Mouse (Mus musculus) forebrain, embryonic 14.5 days (tissue): ENCODE data around the gene Nbeal2. TPM values are rescaled to one million over a fixed set of nuclear protein-coding genes. Genes with fewer than 3 reads are reported as not detected.

ENCODE experiments used
- ATAC-seq: fragments of 200-750 bp; cut with Nextera tagmentation; 2 replicates; pipeline ENCODE4 v1.8.0; 2017; ENCODE audit warnings: mild to moderate bottlenecking, moderate library complexity
- DNase-seq: peaks from one replicate; pipeline ENCODE4 v3.0.0-alpha.2; 2015; ENCODE audit warnings: low spot score
- H3K27ac ChIP-seq: fragments of 300-500 bp; sonication (generic); 2 replicates; pipeline ENCODE4 v1.5.1; 2014; ENCODE audit warnings: low read depth, mild to moderate bottlenecking, control low read depth, low read length, moderate library complexity
- H3K27me3 ChIP-seq: fragments of 300-500 bp; sonication (generic); replicated peaks from 2 replicates; pipeline ENCODE4 v1.6.1; 2014; ENCODE audit warnings: low read length, control low read depth, mixed read lengths; ENCODE audit not compliant: control insufficient read depth, insufficient read depth
- H3K36me3 ChIP-seq: fragments of 300-500 bp; sonication (generic); 2 replicates; pipeline ENCODE4 v1.6.1; 2014; ENCODE audit warnings: low read length, control low read depth; ENCODE audit not compliant: control insufficient read depth, insufficient read depth
- H3K4me1 ChIP-seq: fragments of 300-500 bp; sonication (generic); 2 replicates; pipeline ENCODE4 v1.6.1; 2014; ENCODE audit warnings: antibody characterized with exemption, low read length, control low read depth; ENCODE audit not compliant: control insufficient read depth, insufficient read depth
- H3K4me2 ChIP-seq: fragments of 300-500 bp; sonication (generic); 2 replicates; pipeline ENCODE4 v1.6.1; 2014; ENCODE audit warnings: mild to moderate bottlenecking, control low read depth, low read length
- H3K4me3 ChIP-seq: fragments of 300-500 bp; sonication (generic); 2 replicates; pipeline ENCODE4 v1.5.1; 2014; ENCODE audit warnings: low read depth, low read length, control low read depth
- H3K9ac ChIP-seq: fragments of 300-500 bp; sonication (generic); 2 replicates; pipeline ENCODE4 v1.6.1; 2014; ENCODE audit warnings: mild to moderate bottlenecking, low read length, control low read depth, moderate library complexity
- H3K9me3 ChIP-seq: fragments of 300-500 bp; sonication (generic); replicated peaks from 2 replicates; pipeline ENCODE4 v1.6.1; 2016; ENCODE audit warnings: low read length, control low read depth, mixed read lengths; ENCODE audit not compliant: control insufficient read depth
- WGBS: fragments of 180-500 bp; shearing (Covaris S2); extraction: QIAGEN DNeasy Blood & Tissue Kit; methylation state at CpG from one replicate; pipeline ENCODE4 v1.1.7; 2014; 5-methylcytosine and 5-hydroxymethylcytosine counted together
- polyA plus RNA-seq: library from polyadenylated mRNA; unstranded; fragments of >200 nt; fragmentation: Nextera tagmentation; extraction: Ambion mirVana; gene quantifications from 2 replicates; pipeline ENCODE4 v1.2.1, GENCODE M21; 2014

Nbeal2 gene
- polyA plus RNA-seq: 0.86 and 2.7 TPM in 2 replicates

DNA sequence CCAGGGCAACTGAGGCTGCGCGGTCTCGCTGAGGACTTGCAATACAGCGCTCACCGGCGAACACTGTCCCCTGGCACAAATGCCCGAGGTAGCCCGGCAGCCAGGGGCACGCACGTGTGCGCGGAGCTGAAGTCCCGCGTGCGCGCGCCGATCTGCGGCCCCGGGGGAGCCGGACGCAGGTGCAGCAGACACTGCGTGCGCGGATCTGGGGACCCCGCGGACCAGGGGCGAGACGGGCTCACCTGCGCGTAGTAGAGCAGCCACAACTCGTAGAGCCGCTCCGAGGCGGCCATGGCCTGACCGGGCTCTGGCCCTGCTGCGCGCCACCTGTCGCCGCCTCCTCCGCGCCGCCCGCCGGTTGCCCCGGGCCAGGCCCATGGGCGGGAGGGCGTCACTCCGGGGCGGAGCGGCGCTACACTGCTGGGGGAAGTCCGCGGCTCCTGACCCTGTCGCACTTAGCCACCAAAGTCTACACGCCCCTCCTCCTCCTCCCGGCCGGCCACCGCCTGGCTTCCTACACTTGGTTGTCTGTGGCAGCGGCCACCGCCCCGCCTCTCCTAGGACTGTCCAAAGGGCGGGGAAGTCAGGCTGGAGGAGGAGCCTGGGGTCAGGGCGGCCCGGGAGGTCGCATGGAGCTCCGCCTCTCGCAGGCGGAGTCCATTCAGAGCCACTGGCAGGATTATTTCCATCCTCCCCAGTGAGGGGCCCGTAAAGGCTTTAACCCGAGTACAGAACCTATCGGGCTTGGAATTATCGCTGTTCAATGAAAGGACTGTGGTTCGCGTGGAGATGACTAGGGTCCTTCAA lies at the start of gene Nbeal2:
TSS of gene Nbeal2 (minus strand) at position 507 of the 807 bp plus-strand sequence.
- Histone ChIP-seq H3K4me2 (peak within 1 kb of the TSS; percentile 99), H3K27me3 (no peaks in the 10 kb centered on the region), H3K9me3 (no peaks in the 10 kb centered on the region), H3K4me1 (peaks cover 37% of the 10 kb centered on the region), H3K27ac (no peak within 1 kb of the TSS), H3K4me3 (peak within 1 kb of the TSS; percentile 62), H3K9ac (peak within 1 kb of the TSS; percentile 73), H3K36me3 (no peaks in the 10 kb centered on the region)
- ATAC-seq (peak; percentile 35), DNase-seq (peak; percentile 70)
- WGBS: 0% methylated on average over 74 of the region's 75 CpGs

DNA sequence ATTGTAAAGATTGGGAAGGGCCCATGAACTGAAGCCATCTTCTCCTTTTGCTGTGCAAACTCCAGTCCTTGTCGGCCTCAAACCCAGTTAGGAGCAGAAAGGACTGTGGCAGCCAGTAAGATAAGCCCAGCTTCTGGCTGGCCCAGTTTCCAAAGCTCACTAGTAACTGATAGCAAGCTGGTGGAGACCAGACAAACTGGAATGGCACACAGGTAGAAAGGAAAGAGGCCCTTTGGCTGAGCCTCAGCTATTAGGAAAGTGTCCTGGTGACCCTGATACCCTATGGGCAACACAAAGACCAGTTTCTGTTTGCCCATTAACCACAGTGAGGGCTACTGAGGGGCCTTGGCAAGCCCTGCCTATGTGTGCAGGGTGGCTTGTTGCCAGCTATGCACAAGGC lies 48.9 kb upstream of the Nbeal2 start:
- Histone ChIP-seq H3K4me1 (peaks cover 4% of the 10 kb centered on the region; the same call in 1 of the 2 replicates), H3K36me3 (peaks cover 3% of the 10 kb centered on the region; the same call in 1 of the 2 replicates), H3K9me3 (no peaks in the 10 kb centered on the region), H3K9ac (no peak overlapping the region), H3K4me2 (no peak overlapping the region), H3K4me3 (no peak overlapping the region), H3K27ac (no peak overlapping the region), H3K27me3 (no peaks in the 10 kb centered on the region)
- 85% methylated on average over 1 of the region's 1 CpGs for WGBS
- no peak for ATAC-seq
- DNase-seq: no peak

GRCm38 (mm10) chr9:110701114-110702032 lies 47.4 kb upstream of the Nbeal2 start:
- Histone ChIP-seq H3K27me3 (no peaks in the 10 kb centered on the region), H3K4me2 (no peak overlapping the region), H3K4me1 (peaks cover 4% of the 10 kb centered on the region; the same call in 1 of the 2 replicates), H3K9ac (no peak overlapping the region), H3K9me3 (no peaks in the 10 kb centered on the region), H3K4me3 (no peak overlapping the region), H3K27ac (no peak overlapping the region), H3K36me3 (peaks cover 3% of the 10 kb centered on the region; the same call in 1 of the 2 replicates)
- DNase-seq: no peak
- WGBS: 78% methylated on average over 11 of the region's 12 CpGs
- no peak for ATAC-seq

DNA sequence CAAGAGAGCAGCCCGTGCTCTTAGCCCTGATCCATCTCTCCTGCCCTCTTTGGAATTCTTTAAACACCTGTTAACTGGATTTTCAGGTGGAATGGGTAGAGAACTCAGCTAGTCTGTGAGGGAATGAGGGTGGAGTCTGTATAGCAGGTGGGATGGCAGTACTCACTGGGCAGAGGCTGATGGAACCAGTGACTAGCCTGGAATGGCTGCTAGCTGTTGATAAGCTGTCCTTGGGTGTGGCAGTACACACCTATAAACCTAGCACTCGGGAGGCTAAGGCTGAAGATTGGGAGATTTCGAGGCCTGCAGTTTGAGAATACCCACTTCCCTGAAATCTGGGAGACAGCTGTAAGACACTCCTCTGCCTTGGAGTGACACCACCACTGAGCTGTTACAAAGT lies 45.6 kb upstream of the Nbeal2 start:
- Histone ChIP-seq H3K9ac (no peak overlapping the region), H3K27me3 (no peaks in the 10 kb centered on the region), H3K4me1 (peaks cover 4% of the 10 kb centered on the region; the same call in 1 of the 2 replicates), H3K4me3 (no peak overlapping the region), H3K36me3 (peaks cover 11% of the 10 kb centered on the region; the same call in 1 of the 2 replicates), H3K4me2 (no peak overlapping the region), H3K9me3 (no peaks in the 10 kb centered on the region), H3K27ac (no peak overlapping the region)
- ATAC-seq (no peak), DNase-seq (no peak)
- 95% methylated on average over 3 of the region's 3 CpGs for WGBS

- WGBS: 76% methylated on average over 3 of the region's 3 CpGs
- no peak overlapping the region for H3K4me3 ChIP-seq
- H3K27ac ChIP-seq: no peak overlapping the region
- H3K4me1 ChIP-seq: no peaks in the 10 kb centered on the region
- DNase-seq (no peak), ATAC-seq (no peak)
- no peaks in the 10 kb centered on the region for H3K9me3 ChIP-seq
- H3K9ac ChIP-seq: no peak overlapping the region
- H3K36me3 ChIP-seq: peaks cover 16% of the 10 kb centered on the region; the same call in 1 of the 2 replicates
- H3K27me3 ChIP-seq: no peaks in the 10 kb centered on the region
- H3K4me2 ChIP-seq: no peak overlapping the region
Observed at GRCm38 (mm10) chr9:110697465-110697864, 43.5 kb upstream of the Nbeal2 start.

GRCm38 (mm10) chr9:110696427-110696826 lies 42.5 kb upstream of the Nbeal2 start:
- ATAC-seq (no peak), DNase-seq (no peak)
- WGBS: 85% methylated on average over 5 of the region's 5 CpGs

GRCm38 (mm10) chr9:110695165-110695755 lies 41.3 kb upstream of the Nbeal2 start:
- no peak overlapping the region for H3K4me2 ChIP-seq
- no peak overlapping the region for H3K9ac ChIP-seq
- no peak overlapping the region for H3K27ac ChIP-seq
- H3K9me3 ChIP-seq: no peaks in the 10 kb centered on the region
- H3K4me3 ChIP-seq: no peak overlapping the region
- no peaks in the 10 kb centered on the region for H3K4me1 ChIP-seq
- no peaks in the 10 kb centered on the region for H3K27me3 ChIP-seq
- no peak for ATAC-seq
- H3K36me3 ChIP-seq: peaks cover 16% of the 10 kb centered on the region; the same call in 1 of the 2 replicates
- 88% methylated on average over 4 of the region's 4 CpGs for WGBS
- DNase-seq: no peak

More at GRCm38 (mm10) chr9:110696427-110696826, 42.5 kb upstream of the Nbeal2 start:
- Histone ChIP-seq H3K4me2 (no peak overlapping the region), H3K36me3 (peaks cover 16% of the 10 kb centered on the region; the same call in 1 of the 2 replicates), H3K9me3 (no peaks in the 10 kb centered on the region), H3K9ac (no peak overlapping the region), H3K4me1 (no peaks in the 10 kb centered on the region), H3K27me3 (no peaks in the 10 kb centered on the region), H3K27ac (no peak overlapping the region), H3K4me3 (no peak overlapping the region)

GRCm38 (mm10) chr9:110689261-110689779 lies 35.4 kb upstream of the Nbeal2 start:
- Histone ChIP-seq H3K36me3 (peaks cover 5% of the 10 kb centered on the region; the same call in 1 of the 2 replicates), H3K27me3 (no peaks in the 10 kb centered on the region), H3K9ac (no peak overlapping the region), H3K27ac (0 out of 2 replicates have a peak overlapping the region, but pooled peaks have one; percentile 9), H3K9me3 (no peaks in the 10 kb centered on the region), H3K4me3 (no peak overlapping the region), H3K4me1 (peaks cover 17% of the 10 kb centered on the region), H3K4me2 (no peak overlapping the region)
- DNase-seq (no peak), ATAC-seq (no peak)
- WGBS: 83% methylated on average over 8 of the region's 8 CpGs
